Mouse (Mus musculus) megakaryocyte progenitor cell, adult 5-6 weeks (primary cell): Measurements from ENCODE around the gene Aoc3. TPM values are rescaled to one million over a fixed set of nuclear protein-coding genes. Genes with fewer than 3 reads are reported as not detected.
"Not testable (repeated sequence)": the region's sequence is repeated elsewhere in the genome, so short reads cannot be mapped to it uniquely, and the experiment has no call there.

Source experiments
- ATAC-seq: replicated peaks from 2 replicates; pipeline ENCODE4 v1.8.0; 2016; ENCODE audit warnings: mild to moderate bottlenecking, moderate TSS enrichment, inconsistent platforms; ENCODE audit not compliant: poor library complexity
- total RNA-seq, 2 experiments: library from RNA; stranded (forward) in 1 of 2; stranded (reverse) in 1 of 2; fragments of 157-497, 149-512 nt in 1 of 2; fragments of 200-1000 nt in 1 of 2; gene quantifications; 2 replicates each; pipeline versions ENCODE4 v1.2.3 to v1.2.4; 2015 to 2017

The Aoc3 gene
- 0.15 and 0.29 TPM in 2 replicates for total RNA-seq (2015)
- not detected in 2 replicates for total RNA-seq (2017)

- ATAC-seq, result no peak
These were observed at the start of gene Aoc3 for GRCm38 (mm10) chr11:101330371-101330924. TSS of gene Aoc3 (plus strand) at chr11:101330605.

DNA sequence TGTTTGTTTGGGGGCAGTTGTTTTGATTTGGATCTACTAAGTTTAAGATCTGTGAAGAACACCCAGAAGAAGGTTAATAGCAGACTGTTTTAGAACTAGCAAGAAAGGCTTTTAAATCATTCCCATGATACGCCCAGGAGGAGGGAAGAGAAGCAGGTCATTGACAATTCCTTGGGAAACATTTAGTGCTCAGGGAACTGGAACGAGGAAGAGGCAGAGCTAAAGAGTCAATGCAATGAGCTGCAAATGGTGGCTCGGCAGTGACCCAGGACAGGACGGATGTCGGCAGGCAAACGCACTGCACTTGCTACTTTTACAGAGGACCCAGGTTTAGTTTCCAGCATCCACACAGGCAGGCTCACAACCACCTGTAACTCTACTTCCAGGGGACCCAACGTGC is 49.6 kb upstream of the Aoc3 start:
- ATAC-seq, result no peak

DNA sequence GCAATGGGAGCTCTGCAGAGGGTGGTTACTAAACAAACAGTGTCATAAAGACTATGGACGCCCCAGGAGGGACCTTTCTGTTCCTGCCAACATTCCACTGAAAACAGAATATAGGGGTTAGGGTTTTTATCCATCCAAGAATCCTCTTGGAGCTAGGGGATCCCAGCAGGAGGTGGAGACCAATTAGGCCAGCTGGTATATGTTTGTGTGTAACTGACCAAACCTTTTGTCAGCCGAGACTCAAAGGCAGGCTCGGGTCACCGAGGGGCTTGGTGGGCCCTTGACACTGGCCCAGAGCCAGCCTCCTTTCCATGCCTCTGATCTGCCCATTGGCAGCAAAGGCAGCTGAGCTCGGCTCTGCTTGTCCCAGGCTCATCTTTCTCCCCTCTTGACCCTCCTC is 47.5 kb upstream of the Aoc3 start:
- ATAC-seq, result no peak

- ATAC-seq, result no peak
These were observed 46.6 kb upstream of the Aoc3 start for GRCm38 (mm10) chr11:101283805-101284204.

DNA sequence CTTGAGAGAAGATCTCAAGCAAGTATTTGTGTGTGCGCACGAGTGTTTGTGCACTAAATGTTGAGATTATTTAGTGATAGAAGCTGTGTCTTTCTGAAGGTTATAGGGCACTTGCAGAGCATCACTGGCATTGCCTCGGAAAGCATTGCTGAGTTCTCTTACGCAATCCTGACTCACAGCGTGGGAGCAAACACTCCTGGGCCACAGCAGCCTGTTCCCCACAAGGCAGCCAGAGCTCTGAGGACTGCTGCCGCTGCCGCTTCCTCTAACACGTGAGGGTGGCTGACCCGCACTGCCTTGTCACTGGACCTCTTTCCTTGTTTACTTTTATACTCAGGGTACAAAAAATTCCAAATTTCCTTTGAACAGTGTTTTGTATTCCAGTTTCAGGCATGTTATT is 43.1 kb upstream of the Aoc3 start:
- peak; percentile 80 for ATAC-seq

GRCm38 (mm10) chr11:101291231-101291630 is 39.2 kb upstream of the Aoc3 start:
- ATAC-seq, result no peak

- no peak for ATAC-seq
These were observed 35.2 kb upstream of the Aoc3 start for GRCm38 (mm10) chr11:101295191-101295590.

- ATAC-seq, result 0 out of 2 replicates have a peak, but pooled peaks have one; percentile 29
These were observed 29.5 kb upstream of the Aoc3 start for GRCm38 (mm10) chr11:101300881-101301280.

- ATAC-seq, result no peak; the same call in 1 of the 2 replicates
These were observed 29.0 kb upstream of the Aoc3 start for GRCm38 (mm10) chr11:101301299-101302003.

GRCm38 (mm10) chr11:101302004-101302798 is 28.2 kb upstream of the Aoc3 start, which contains the start of gene Becn1:
TSS of gene Becn1 (minus strand) at chr11:101302286.
- ATAC-seq, result peak; percentile 99

- ATAC-seq, result no peak
These were observed 22.7 kb upstream of the Aoc3 start for GRCm38 (mm10) chr11:101307744-101308143.

GRCm38 (mm10) chr11:101311083-101311482 is 19.3 kb upstream of the Aoc3 start:
- ATAC-seq, result no peak

DNA sequence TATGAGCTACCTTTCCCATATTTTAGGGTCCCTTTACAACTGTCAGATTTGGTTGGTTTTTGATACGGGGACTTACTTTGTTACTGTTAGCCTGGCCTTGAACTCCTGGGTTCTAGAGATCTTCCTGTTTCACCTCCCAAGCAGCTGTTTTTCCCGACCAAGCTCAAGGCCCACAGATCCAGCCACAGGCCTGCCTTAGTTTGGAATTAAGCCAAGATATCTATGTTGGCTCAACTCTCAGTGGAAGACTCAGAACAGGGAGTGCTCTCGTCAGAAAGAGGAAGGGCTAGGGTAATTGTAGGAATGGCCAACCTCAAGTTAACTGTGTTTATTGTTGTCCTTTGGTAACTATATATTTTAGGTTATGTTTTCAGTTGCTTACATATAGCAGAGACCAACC is 18.3 kb upstream of the Aoc3 start:
- ATAC-seq, result no peak

- ATAC-seq, result no peak
These were observed 15.8 kb upstream of the Aoc3 start for GRCm38 (mm10) chr11:101314567-101314966.

DNA sequence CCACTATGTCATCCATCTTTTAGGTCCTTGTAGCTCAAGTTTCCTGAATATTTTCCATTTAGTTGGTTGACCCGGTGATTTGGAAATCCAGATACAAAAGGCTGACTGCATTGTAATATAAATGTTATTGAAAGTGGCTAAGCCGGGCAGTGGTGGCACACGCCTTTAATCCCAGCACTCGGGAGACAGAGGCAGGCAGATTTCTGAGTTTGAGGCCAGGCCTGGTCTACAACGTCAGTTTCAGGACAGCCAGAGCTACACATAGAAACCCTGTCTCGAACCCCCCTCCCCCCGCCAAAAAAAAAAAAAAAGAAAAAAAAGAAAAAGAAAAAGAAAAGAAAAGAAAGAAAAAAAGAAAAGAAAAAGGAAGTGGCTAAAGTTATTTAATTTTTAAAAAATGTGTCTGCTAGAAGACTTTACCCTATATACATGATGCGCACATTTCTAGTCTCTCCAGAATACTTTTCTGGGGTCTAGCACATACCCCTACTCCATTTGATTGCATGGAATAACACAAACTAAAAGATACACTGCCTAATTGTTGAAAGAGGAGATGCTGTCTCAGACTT is 15.2 kb upstream of the Aoc3 start:
- ATAC-seq, result no peak

- ATAC-seq, result peak; percentile 90
These were observed 14.5 kb upstream of the Aoc3 start, which contains the start of gene Psme3 for GRCm38 (mm10) chr11:101315665-101316500. TSS of gene Psme3 (plus strand) at chr11:101316213.

- peak; percentile 33 for ATAC-seq
These were observed 13.9 kb upstream of the Aoc3 start for GRCm38 (mm10) chr11:101316501-101316917.

GRCm38 (mm10) chr11:101323609-101324008 is 6.8 kb upstream of the Aoc3 start:
- peak; percentile 82 for ATAC-seq

GRCm38 (mm10) chr11:101324763-101325162 is 5.6 kb upstream of the Aoc3 start, which contains the start of gene Aoc2:
TSS of gene Aoc2 (plus strand) at chr11:101325063.
- ATAC-seq, result no peak

GRCm38 (mm10) chr11:101325201-101325600 is 5.2 kb upstream of the Aoc3 start:
- not testable (repeated sequence) for ATAC-seq
